Mouse (Mus musculus) spleen, adult 2 months (tissue): ENCODE results near the gene Bean1.

Source experiments
- CTCF ChIP-seq: fragments of 200-500 bp; IDR thresholded peaks from 2 replicates; pipeline ENCODE4 v1.5.1; 2011; ENCODE audit warnings: mild to moderate bottlenecking, inconsistent platforms; ENCODE audit not compliant: insufficient read depth, insufficient read length, insufficient replicate concordance; ENCODE audit errors: extremely low read depth
- POLR2A ChIP-seq: fragments of 200-500 bp; IDR thresholded peaks from 2 replicates; pipeline ENCODE4 v1.6.1; 2011; ENCODE audit warnings: low read depth, low read length, inconsistent platforms

GRCm38 (mm10) chr8:104136277-104136676 lies 34.0 kb upstream of the Bean1 start:
- TF ChIP-seq POLR2A (no peak), CTCF (no peak)
